Mouse (Mus musculus) mouse embryonic stem cell (cell line): ENCODE results near the gene Rrp9.

Source experiments
- in situ Hi-C, 2 experiments: fragments of 300-500 bp; cut with MboI; formaldehyde crosslinking; loops; 1 replicate in 1 of 2; 3 replicates in 1 of 2; pipeline ENCODE4 v1.14.3; 2019 to 2020; ENCODE audit warnings: low sequenced_read_pairs in 2 of 2, low pct_unique_long_range_greater_than_20kb in 1 of 2, mixed read lengths in 1 of 2; ENCODE audit not compliant: unreplicated experiment in 1 of 2

The Rrp9 gene

DNA sequence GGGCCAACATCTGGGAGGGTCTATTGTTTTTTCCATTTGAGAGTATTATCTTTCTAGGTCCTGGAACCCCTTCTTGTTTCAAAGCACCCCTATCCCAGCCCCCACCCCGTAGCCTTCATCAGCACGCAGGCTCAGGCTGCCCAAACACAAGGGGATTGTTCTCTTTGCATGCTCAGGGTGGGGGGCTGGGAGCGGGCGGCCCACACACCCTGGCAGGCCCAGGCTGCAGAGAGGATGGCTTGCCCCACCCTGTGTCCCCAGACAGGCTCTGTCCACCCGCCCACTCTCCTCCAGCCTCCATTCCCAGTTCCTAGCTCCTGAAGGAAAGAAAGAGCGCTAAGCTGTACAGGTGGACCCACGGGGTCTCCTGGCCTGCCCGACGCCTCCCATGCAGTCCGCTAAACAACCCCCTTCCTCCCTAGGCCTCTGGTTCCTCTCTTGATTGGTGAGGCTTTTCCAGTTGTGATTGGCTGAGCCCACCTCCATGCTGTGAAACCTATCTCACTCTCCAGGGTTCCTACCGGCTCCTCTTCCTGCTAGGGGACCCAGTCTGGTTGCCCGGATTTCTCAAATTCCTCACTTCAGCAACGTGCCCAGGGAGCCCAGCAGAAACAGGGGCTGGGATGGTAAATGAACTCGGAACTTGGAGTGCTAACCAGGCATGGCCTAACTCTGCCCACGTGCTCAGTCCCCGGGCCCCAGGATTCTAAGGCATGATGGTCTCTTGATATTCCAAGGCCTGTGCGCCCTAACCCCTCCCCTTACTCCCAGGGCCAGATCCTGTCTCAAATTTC is 20.7 kb upstream of the Rrp9 start:
- in situ Hi-C loops, result no loop called here

DNA sequence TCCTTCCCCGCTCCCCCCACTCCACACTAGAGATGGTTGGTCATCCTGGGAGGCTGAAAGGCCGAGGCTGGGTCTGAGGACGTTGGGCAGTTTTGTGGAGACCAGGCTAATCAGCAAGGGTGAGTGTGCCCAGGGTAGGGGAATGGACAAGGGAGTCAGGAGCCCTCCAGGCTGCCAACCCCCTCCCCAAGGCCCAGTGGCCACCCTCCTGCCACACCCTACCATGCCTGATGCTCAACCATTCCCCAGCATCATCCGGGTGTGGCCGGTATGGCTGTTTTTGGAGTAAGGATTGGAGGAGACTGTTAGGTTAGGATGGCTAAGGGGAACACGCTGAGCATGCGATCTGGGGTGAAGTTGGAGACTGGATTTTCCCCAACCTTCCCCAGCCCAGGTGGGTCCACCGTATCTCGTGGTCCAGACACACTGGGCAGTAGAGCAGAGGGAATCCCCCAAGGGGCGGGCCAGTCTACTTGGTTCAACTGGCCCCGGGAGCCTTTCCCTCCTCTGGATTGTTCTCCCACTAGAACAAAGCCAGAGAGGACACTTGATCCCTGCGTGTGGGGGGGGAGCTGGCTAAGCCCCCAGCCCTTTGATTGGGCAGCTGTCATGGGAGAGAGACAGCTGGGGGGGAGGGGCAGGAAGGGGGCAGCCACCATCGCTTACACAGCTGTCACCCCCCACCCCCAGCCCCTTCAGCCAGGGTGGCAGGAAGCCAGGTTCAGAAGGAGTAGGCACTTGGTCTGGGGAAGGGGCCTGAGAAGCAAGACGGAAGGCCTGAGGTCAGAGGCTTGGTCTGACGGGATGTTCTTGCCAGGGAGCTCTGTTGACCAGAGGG is 19.2 kb upstream of the Rrp9 start:
- in situ Hi-C loops, result no loop called here

DNA sequence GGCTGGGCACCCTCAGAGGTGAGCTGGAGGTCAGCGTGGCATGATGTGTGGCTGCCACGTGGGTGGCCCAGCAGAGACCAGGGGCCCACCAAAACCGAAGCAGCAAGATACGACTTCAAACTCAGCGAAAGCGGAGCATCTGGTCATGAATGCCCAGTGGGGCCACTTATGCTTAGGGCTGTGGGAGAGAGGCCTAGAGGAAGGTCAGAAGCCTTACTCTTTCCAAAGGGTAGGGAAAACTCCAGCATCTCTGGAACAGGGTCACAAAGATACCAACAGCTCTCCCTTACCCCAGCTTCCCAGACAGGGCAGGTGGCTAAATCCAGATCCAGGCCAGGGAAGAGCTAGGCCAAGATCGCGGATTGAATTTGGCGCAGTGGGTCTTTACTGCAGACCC is 18.6 kb upstream of the Rrp9 start:
- in situ Hi-C loops, result no loop called here

GRCm38 (mm10) chr9:106457920-106458319 is 17.8 kb upstream of the Rrp9 start:
- in situ Hi-C loops, result no loop called here

DNA sequence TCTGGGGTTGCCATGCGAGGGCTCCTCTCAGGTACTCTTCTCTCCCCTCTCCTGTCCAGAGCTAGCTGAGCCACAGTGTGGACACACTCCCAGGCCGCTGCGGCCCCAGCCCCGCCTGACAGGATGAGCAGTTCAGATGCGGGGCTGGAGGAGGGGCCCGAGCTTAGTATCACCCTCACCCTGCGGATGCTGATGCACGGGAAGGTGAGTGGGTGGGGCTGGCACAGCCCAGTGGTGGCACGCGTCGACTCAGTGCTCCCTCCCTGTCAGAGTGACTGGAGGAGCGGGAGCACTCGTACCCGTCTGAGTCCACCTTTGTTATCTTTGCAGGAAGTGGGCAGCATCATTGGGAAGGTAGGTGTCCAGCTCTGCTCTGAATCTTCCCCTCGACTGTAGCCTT is 15.8 kb upstream of the Rrp9 start:
- in situ Hi-C loops, result no loop called here

- in situ Hi-C loops, result no loop called here
Measured at GRCm38 (mm10) chr9:106460401-106461025, 15.2 kb upstream of the Rrp9 start.

DNA sequence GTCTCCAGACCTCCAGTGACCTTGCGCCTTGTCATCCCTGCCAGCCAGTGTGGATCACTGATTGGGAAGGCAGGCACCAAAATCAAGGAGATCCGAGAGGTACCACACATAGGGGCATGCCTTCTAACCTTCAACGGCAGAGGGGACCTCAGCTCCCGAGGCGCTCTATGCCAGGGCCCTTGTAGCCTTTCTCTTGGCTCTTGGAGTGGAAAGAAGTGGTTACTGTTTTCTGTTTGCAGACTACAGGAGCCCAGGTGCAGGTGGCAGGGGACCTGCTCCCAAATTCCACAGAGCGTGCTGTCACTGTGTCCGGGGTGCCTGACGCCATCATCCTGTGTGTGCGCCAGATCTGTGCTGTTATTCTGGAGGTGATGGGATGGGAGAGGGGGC is 14.7 kb upstream of the Rrp9 start:
- in situ Hi-C loops, result no loop called here

GRCm38 (mm10) chr9:106461641-106462429 is 13.9 kb upstream of the Rrp9 start:
- in situ Hi-C loops, result no loop called here

DNA sequence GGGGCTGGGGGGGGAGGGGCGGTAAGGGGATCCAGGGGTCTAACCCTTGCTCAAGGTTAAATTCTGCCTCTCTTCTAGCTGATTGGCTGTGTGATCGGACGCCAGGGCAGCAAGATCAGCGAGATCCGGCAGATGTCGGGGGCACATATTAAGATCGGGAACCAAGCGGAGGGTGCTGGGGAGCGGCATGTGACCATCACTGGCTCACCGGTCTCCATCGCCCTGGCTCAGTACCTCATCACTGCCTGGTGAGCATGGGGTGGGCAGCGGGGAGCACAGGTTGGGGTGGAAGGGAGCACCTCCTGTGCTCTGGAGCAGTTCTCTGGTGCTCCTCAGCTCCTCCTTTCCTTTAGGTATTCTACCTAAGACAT is 13.3 kb upstream of the Rrp9 start:
- in situ Hi-C loops, result no loop called here

- in situ Hi-C loops, result no loop called here
Measured at GRCm38 (mm10) chr9:106463122-106464063, 12.4 kb upstream of the Rrp9 start.

DNA sequence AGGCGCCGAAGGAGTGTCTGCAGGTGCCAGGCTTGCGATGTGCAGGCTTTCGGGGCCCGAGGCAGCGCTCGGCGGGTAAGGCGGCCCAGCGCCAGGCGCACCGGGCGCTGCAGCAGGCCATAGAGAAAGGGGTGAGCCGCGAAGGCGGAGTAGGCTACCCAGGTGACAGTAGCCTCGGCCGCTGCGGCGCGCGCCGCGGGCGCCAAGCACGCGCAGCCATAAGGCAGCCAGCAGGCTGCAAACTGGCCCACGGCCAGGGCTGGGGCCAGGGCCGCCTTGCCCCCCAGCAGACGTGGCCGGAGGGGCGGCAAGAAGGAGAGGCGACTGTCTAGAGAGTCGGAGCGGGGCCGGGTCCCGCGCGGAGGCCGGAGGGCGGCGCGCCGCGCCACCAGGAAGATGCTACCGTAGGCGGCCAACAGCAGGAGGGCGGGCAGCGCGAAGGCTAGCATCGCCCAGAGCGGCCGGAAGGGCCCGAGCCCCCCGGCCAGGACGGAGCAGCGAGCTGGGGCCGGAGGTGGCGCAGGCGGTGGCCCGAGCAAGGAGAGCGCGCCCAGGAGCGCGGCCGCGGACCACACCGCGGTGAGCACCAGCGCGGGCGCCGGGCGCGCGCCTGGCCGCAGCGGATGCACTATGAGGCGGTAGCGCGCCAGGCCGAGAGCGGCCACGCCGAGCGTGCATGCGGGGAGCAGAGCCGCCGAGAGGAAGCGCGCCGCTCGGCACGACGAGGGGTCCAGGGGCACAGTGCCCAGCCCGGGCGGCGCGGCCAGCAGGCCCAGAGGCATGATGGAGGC is 10.8 kb upstream of the Rrp9 start:
- in situ Hi-C loops, result no loop called here

DNA sequence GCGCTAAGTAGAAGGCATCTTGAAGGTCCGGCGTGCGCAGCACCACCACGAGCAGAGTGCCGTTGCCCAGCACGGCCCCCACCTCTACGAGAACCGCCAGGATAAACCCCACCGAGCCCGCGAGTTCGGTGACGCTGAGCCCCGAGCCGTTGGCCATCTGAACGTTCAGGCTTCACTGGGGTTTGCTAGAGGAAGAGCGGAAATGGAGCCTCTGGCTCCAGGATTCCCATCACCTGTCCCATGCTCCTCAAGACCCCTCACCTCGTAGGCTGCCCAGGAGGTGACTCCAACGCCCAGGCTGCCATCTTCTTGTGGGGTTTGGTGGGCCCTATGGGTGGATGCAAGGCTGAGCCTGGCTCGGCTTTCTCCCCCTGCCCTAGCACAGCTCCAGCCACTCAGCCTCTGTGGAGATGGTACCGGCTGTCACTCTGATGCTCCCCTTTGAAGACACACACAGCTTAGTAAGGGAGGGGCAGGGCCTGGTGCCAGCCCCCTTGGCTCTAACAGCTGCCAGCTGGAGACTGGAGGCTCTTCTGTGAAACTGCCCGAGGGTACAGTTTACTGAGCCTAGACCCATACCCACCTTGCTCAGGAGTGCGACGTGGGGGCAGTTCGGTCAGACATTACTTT is 10.1 kb upstream of the Rrp9 start, which contains the start of gene Gpr62:
Gene Gpr62 (minus strand): TSS at position 368 of the 630 bp plus-strand sequence.
- in situ Hi-C loops, result no loop called here

- in situ Hi-C loops, result no loop called here
Measured at GRCm38 (mm10) chr9:106466721-106467120, 9.0 kb upstream of the Rrp9 start.

DNA sequence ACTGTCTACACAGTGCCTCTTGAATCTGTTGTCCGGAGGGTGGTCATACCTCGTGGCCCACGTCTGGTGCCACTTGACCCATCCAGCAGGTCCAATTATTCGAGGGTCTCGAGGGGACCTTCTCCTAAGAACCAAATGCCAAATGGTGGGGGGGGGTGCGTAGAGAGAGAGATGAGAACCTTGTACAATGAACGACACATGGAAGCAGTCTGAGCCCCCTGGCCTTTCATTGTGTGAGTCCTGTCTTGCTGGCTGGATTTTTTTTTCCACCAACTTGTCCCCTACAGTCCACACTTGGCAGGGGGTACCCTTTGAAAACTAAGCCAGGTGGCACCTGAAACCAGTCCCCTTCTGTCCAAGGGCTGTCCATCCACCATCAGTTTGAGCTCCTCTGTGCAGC is 8.0 kb upstream of the Rrp9 start:
- in situ Hi-C loops, result no loop called here

DNA sequence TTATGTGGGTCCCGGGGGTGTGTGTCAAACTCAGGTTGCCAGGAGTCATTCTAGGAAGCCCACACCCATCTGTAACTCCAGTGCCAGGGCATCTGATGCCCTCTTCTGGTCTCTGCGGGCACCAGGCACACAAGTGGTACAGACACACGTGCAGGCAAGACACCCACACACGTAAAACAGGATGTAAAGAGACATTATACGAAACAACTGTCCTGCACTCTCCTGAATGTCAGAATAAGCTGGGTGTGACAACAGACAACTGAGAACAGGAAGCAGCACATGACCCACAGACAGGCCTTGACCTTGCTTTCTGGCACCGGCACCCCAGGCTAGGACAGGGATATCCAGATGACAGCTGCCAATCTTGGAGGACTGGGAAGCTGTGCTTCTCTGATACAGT is 6.4 kb upstream of the Rrp9 start:
- in situ Hi-C loops, result no loop called here

DNA sequence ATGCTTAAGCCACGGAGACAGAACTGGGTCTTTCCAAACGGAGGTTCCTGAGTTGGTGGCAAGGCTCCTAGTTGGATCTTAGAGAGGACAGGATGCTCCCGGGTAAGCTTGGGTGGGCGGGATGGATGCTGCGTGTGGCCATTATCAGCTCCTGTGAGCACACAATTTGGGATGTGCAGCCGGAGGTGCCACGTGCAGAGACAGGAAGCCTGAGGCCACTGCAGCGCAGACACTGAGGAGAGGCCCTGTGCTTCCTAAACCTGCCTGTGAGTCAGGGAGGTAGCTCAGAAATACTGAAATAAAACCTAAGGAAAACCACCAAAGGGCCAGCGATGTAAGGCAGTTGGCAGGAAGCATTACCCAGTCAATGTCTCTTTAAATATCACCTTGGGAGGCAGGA is 6.0 kb upstream of the Rrp9 start:
- in situ Hi-C loops, result no loop called here
